Mouse (Mus musculus): ENCODE data around the gene Mx1.

GRCm38 (mm10) chr16:97476524-97476923 lies 13.8 kb upstream of the Mx1 start:
- TF ChIP-seq CTCF (IDR thresholded peaks at IDR 0.05; ENCODE audit: low read depth, low read length) (no peak), POLR2A (IDR thresholded peaks at IDR 0.05; ENCODE audit: extremely low read depth, insufficient read depth, low read length) (no peak)
